Mouse (Mus musculus): ENCODE measurements around the gene Shank1. TPM values are rescaled to one million over a fixed set of nuclear protein-coding genes. Genes with fewer than 3 reads are reported as not detected.

Gene Shank1
- polyA plus RNA-seq, 1 experiment = 51.0 TPM

DNA sequence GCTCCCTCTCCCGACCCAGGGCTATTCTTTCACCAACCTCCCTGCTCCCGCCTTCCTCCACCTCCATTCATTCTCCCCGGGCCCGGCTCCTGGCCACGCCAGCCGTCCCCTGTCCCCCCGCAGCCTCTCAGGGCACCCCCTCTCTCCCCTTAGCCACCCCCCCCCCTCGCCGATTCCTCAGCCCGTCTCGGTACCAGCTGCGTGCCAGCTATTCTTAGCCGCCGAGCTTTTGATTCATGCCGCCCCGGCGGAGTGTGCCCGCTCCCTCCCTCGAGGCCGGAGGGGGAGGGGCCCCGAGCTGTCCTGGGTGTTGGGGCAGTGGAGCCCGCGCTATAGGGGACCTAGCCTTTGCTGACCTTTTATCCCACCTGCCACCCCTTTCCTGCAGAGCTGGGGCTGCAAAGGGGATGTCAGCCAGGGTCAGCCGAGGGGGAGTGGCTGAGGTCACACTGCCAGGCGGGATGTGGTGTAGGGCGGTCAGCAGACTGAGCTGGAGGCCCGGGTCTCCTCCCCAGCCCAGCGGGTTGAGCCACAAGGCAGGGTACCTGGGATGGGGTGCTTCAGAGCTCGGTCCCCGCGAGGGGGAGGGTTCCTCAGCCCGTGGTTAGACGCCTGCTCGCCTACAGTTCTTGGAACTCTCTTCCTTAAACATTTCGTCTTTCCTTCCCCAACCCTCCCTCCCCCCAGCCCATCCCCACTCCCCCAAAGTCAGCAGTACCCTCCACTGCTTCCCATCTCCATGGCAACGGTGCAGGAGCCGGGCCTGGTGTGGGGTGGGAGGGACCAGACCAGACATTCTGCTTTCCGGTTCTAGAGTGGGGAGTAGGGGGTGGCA is 1.0 kb downstream of the Shank1 start:
- TF ChIP-seq CTCF (IDR thresholded peaks at IDR 0.05; ENCODE audit: insufficient read depth, low read depth, low read length) (no peak), POLR2A (IDR thresholded peaks at IDR 0.05; ENCODE audit: insufficient read depth, low read depth, low read length) (no peak)
- Histone ChIP-seq H3K27ac (ENCODE audit: insufficient read depth, low read depth, low read length) (peak overlapping the region; percentile 91), H3K4me3 (ENCODE audit: insufficient read depth, low read depth, low read length) (peak overlapping the region; percentile 75), H3K4me1 (ENCODE audit: control insufficient read depth, insufficient read depth, low read length) (peaks cover 32% of the 10 kb centered on the region)
- WGBS = under 1% methylated on average over 38 of the region's 38 CpGs

DNA sequence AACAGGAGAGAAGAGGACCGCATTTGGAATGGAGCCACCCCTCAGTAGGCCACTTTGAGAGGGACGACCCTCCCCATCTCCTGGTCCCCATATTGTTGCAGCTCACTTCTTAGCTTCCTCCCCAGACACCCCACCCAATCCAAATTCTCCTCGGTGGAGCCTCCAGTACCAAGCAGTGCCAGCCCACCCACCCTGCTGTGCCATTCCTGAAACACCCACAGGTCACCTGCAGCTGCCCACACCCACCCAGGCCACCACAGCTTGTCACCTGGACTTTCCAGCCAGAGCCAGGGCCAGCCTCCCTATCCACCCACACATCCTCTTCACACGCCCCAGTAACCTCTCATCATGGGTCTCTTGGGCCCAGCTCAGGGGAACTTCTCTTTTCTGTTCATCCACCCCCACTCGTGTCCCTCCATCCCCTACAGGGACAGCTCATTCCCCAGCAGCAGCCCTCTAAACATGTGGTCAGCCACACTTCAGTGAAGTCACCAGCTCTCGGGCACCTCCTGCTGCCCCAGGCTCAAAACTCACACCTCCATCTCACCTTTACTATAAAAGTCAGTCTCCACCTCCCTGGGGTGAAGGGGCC is 1.8 kb downstream of the Shank1 start:
- peak overlapping the region; percentile 75 for H3K4me3 ChIP-seq (ENCODE audit: insufficient read depth, low read depth, low read length)
- H3K27ac ChIP-seq (ENCODE audit: insufficient read depth, low read depth, low read length) = peak overlapping the region; percentile 22; the same call in 1 of the 2 replicates
- WGBS = 12% methylated on average over 6 of the region's 6 CpGs
- H3K4me1 ChIP-seq (ENCODE audit: control insufficient read depth, insufficient read depth, low read length) = peaks cover 27% of the 10 kb centered on the region
- no peak for TF ChIP-seq POLR2A (IDR thresholded peaks at IDR 0.05; ENCODE audit: insufficient read depth, low read depth, low read length)
- no peak for TF ChIP-seq CTCF (IDR thresholded peaks at IDR 0.05; ENCODE audit: insufficient read depth, low read depth, low read length)

DNA sequence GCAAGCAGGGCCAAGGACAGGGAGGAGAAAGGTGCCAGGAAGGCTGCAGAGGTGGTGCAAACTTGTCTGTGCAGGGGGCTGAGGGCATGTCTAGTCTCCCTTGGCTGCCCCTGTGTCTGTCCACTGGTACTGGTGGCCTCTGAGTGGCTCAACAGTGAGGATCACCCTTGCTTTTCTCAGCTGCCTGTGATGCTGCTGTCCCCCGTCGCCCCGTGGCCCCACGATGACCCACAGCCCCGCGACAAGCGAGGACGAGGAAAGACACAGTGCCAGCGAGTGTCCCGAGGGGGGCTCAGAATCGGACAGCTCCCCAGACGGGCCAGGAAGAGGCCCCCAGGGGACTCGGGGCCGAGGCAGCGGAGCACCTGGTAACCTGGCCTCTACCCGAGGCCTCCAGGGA is 2.4 kb downstream of the Shank1 start:
- TF ChIP-seq CTCF (IDR thresholded peaks at IDR 0.05; ENCODE audit: insufficient read depth, low read depth, low read length) (no peak), POLR2A (IDR thresholded peaks at IDR 0.05; ENCODE audit: insufficient read depth, low read depth, low read length) (no peak)
- Histone ChIP-seq H3K4me1 (ENCODE audit: control insufficient read depth, insufficient read depth, low read length) (peaks cover 29% of the 10 kb centered on the region), H3K27ac (ENCODE audit: insufficient read depth, low read depth, low read length) (no peak overlapping the region), H3K4me3 (ENCODE audit: insufficient read depth, low read depth, low read length) (peak overlapping the region; percentile 75; the same call in 1 of the 2 replicates)
- 70% methylated on average over 16 of the region's 16 CpGs for WGBS

DNA sequence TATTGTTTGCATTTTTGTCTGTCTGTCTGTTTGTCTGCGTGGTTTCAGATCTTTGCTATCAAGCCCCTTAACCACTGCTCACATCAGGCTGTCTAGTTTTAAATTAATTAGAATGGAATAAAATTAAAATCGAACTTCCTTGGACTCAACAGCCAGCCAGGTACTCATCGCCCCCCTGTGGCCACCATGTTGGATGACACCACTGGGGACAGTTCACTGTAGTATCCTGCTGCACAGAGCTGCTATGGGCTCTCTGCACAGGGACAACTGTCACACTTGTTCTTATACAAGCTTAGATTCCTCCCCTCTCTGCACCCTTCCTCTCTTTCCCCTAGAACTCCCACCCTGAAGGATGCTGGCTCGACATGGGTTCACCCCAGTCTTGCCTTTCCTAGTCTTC is 7.9 kb downstream of the Shank1 start:
- H3K4me1 ChIP-seq (ENCODE audit: control insufficient read depth, insufficient read depth, low read length) = peaks cover 16% of the 10 kb centered on the region
- TF ChIP-seq POLR2A (IDR thresholded peaks at IDR 0.05; ENCODE audit: insufficient read depth, low read depth, low read length) = no peak
- TF ChIP-seq CTCF (IDR thresholded peaks at IDR 0.05; ENCODE audit: insufficient read depth, low read depth, low read length) = no peak
- WGBS = 32% methylated on average over 4 of the region's 4 CpGs
- H3K27ac ChIP-seq (ENCODE audit: insufficient read depth, low read depth, low read length) = no peak overlapping the region
- H3K4me3 ChIP-seq (ENCODE audit: insufficient read depth, low read depth, low read length) = no peak overlapping the region

DNA sequence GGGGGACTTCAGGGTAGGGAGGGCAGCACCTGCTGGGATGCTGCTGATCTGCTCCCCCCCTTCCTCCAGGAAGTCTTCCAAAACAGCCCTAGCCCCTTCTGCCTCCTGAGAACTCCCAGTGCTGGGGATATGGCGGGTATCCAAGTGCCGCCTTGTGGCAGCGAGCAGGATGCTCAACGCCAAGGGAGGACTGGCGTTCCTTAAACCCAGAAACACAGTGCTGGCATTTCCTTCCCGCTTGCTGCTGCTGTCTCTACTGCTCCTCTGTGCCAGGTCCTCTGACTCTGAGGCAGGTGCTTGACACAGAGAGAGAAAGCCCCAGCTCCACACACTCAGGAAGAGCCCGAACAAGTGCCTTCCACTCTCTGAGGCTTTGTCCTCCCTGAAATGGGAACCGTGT is 10.8 kb downstream of the Shank1 start:
- H3K4me3 ChIP-seq (ENCODE audit: insufficient read depth, low read depth, low read length) = no peak overlapping the region
- 25% methylated on average over 8 of the region's 8 CpGs for WGBS
- H3K27ac ChIP-seq (ENCODE audit: insufficient read depth, low read depth, low read length) = no peak overlapping the region
- peaks cover 11% of the 10 kb centered on the region for H3K4me1 ChIP-seq (ENCODE audit: control insufficient read depth, insufficient read depth, low read length)
- TF ChIP-seq POLR2A (IDR thresholded peaks at IDR 0.05; ENCODE audit: insufficient read depth, low read depth, low read length) (no peak), CTCF (IDR thresholded peaks at IDR 0.05; ENCODE audit: insufficient read depth, low read depth, low read length) (0 out of 2 replicates have a peak, but pooled peaks have one; percentile 14)

DNA sequence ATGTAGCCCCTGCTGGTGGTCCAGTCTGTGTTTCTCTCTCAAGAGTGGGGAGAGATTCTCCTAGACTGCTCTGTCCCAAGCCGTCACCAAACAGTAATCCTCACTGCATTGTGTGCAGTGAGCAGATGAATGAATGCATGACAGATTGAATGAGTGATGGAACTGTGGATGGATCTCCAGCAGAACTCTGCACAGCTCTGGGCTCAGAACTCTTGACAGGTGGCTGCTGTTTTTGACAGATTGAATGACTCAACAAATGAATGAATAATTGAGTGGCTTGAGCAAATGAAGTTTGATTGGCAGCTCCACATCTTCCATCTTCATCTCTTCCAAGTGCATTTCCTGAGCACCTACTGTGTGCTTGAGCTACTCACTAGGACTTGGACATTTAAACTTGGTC is 12.2 kb downstream of the Shank1 start:
- Histone ChIP-seq H3K27ac (ENCODE audit: insufficient read depth, low read depth, low read length) (no peak overlapping the region), H3K4me1 (ENCODE audit: control insufficient read depth, insufficient read depth, low read length) (peaks cover 18% of the 10 kb centered on the region), H3K4me3 (ENCODE audit: insufficient read depth, low read depth, low read length) (no peak overlapping the region)
- TF ChIP-seq POLR2A (IDR thresholded peaks at IDR 0.05; ENCODE audit: insufficient read depth, low read depth, low read length) (no peak), CTCF (IDR thresholded peaks at IDR 0.05; ENCODE audit: insufficient read depth, low read depth, low read length) (no peak)
- 86% methylated on average over 1 of the region's 1 CpGs for WGBS

DNA sequence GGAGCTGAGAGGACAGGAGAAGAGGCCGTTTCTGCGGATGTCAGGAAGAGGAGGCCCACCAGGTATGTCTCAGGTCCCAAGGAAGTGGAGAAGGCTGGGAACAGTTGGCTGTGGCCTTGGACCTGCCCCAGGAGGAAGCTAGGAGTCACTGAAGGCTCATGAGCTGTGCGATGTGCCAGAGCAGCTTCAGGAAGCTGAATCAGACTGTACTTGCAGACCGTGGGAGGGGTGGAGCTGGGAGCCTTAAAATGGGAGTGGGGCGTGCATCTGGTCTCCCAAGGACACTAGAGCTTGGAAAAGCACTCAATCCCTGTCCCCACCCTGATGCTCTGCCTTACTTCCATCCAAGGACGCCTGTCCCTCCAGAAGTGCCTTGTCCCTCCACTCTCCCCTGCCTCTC is 16.6 kb downstream of the Shank1 start:
- H3K27ac ChIP-seq (ENCODE audit: insufficient read depth, low read depth, low read length) = no peak overlapping the region
- H3K4me1 ChIP-seq (ENCODE audit: control insufficient read depth, insufficient read depth, low read length) = peaks cover 7% of the 10 kb centered on the region
- no peak overlapping the region for H3K4me3 ChIP-seq (ENCODE audit: insufficient read depth, low read depth, low read length)
- WGBS = 51% methylated on average over 6 of the region's 6 CpGs
- TF ChIP-seq CTCF (IDR thresholded peaks at IDR 0.05; ENCODE audit: insufficient read depth, low read depth, low read length) (no peak), POLR2A (IDR thresholded peaks at IDR 0.05; ENCODE audit: insufficient read depth, low read depth, low read length) (no peak)

DNA sequence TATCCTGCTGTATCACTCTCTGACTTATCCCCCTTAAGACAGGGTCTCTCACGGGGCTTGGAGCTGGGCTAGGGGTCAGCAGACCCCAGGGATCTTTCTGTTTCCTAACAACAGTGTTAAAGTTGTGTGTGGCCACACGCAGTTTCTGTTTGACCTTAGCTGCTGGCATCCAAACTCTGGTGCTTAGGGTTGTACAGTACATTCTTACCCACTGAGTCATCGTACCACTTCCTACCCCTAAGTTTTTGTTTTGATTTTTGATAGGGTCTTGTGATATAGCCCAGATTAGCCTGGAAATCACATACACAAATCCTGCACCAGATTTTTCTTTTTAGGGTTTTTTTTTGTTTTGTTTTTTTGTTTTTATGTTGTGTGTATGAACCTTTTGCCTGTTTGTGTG is 22.3 kb downstream of the Shank1 start:
- TF ChIP-seq CTCF (IDR thresholded peaks at IDR 0.05; ENCODE audit: insufficient read depth, low read depth, low read length) = no peak
- no peak for TF ChIP-seq POLR2A (IDR thresholded peaks at IDR 0.05; ENCODE audit: insufficient read depth, low read depth, low read length)
- Histone ChIP-seq H3K4me1 (ENCODE audit: control insufficient read depth, insufficient read depth, low read length) (peaks cover 32% of the 10 kb centered on the region), H3K27ac (ENCODE audit: insufficient read depth, low read depth, low read length) (no peak overlapping the region), H3K4me3 (ENCODE audit: insufficient read depth, low read depth, low read length) (no peak overlapping the region)
- WGBS = 72% methylated on average over 3 of the region's 3 CpGs

DNA sequence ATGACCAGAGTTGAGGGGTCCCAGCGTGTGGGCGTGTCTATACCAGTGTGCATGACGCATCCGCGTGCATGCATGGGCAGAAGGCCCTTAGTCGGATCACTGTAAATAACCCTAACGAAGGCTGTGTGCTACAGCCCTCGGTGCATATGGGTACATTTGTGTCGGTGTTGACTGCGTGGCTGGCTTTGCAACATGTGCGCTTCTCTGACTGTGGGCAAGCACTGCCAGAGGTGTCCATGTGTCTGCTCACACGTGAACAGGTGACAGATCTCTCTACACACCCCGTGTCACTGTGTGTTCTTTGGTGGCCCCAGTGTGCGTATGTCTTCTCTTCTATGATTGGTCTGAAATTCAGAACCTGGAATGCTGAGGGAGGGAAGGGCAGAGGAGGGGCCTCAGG is 24.1 kb downstream of the Shank1 start:
- Histone ChIP-seq H3K4me3 (ENCODE audit: insufficient read depth, low read depth, low read length) (no peak overlapping the region), H3K4me1 (ENCODE audit: control insufficient read depth, insufficient read depth, low read length) (peaks cover 41% of the 10 kb centered on the region), H3K27ac (ENCODE audit: insufficient read depth, low read depth, low read length) (no peak overlapping the region)
- TF ChIP-seq POLR2A (IDR thresholded peaks at IDR 0.05; ENCODE audit: insufficient read depth, low read depth, low read length) (no peak), CTCF (IDR thresholded peaks at IDR 0.05; ENCODE audit: insufficient read depth, low read depth, low read length) (no peak)
- WGBS = 65% methylated on average over 14 of the region's 14 CpGs
